Mouse (Mus musculus) bone marrow macrophage, adult 2 months (primary cell): ENCODE data around the gene Dip2c.

Experiments used
- CTCF ChIP-seq: IDR thresholded peaks from 2 replicates; pipeline ENCODE4 v1.5.1; 2012; ENCODE audit warnings: low read depth, mild to moderate bottlenecking, low read length, moderate library complexity
- POLR2A ChIP-seq: IDR thresholded peaks from 2 replicates; pipeline ENCODE4 v1.6.1; 2012; ENCODE audit warnings: mild to moderate bottlenecking, low read depth, low read length, borderline replicate concordance

GRCm38 (mm10) chr13:9578456-9578855 lies 302.1 kb downstream of the Dip2c start:
- no peak for TF ChIP-seq CTCF
- TF ChIP-seq POLR2A, result no peak
